Mouse (Mus musculus): ENCODE data around the gene Gnb3. TPM values are rescaled to one million over a fixed set of nuclear protein-coding genes. Genes with fewer than 3 reads are reported as not detected.
"Not testable (repeated sequence)": the region's sequence is repeated elsewhere in the genome, so short reads cannot be mapped to it uniquely, and the experiment has no call there.

Gnb3 gene
- polyA plus RNA-seq, 1 experiment: 0.84 TPM

- H3K4me3 ChIP-seq (replicated peaks; ENCODE audit: insufficient read depth, low read depth, low read length): no peak overlapping the region
- H3K27me3 ChIP-seq (ENCODE audit: control insufficient read depth, insufficient read depth, low read length): no peaks in the 10 kb centered on the region
- H3K27ac ChIP-seq (ENCODE audit: insufficient read depth, low read length): no peak overlapping the region
- no peak for DNase-seq
- no peaks in the 10 kb centered on the region for H3K4me1 ChIP-seq (ENCODE audit: control insufficient read depth, insufficient read depth, low read length)
- WGBS: 90% methylated on average over 8 of the region's 8 CpGs
- TF ChIP-seq CTCF (IDR thresholded peaks at IDR 0.05; ENCODE audit: borderline replicate concordance, insufficient read depth, low read depth, low read length): no peak
- TF ChIP-seq POLR2A (IDR thresholded peaks at IDR 0.05; ENCODE audit: borderline replicate concordance, insufficient read depth, low read length): no peak
These were observed 8.4 kb downstream of the Gnb3 start for GRCm38 (mm10) chr6:124831649-124832048.

- not testable (repeated sequence) for H3K27ac ChIP-seq (ENCODE audit: insufficient read depth, low read length); H3K4me1 ChIP-seq (ENCODE audit: control insufficient read depth, insufficient read depth, low read length); DNase-seq; H3K27me3 ChIP-seq (ENCODE audit: control insufficient read depth, insufficient read depth, low read length); H3K4me3 ChIP-seq (replicated peaks; ENCODE audit: insufficient read depth, low read depth, low read length)
- 88% methylated on average over 4 of the region's 4 CpGs for WGBS
These were observed 8.9 kb downstream of the Gnb3 start for GRCm38 (mm10) chr6:124831199-124831598.

- under 1% methylated on average over 38 of the region's 38 CpGs for WGBS
- Histone ChIP-seq H3K4me1 (ENCODE audit: control insufficient read depth, insufficient read depth, low read length) (no peaks in the 10 kb centered on the region), H3K27ac (ENCODE audit: insufficient read depth, low read length) (peak overlapping the region; percentile 6; the same call in 1 of the 2 replicates), H3K4me3 (replicated peaks; ENCODE audit: insufficient read depth, low read depth, low read length) (peak overlapping the region; percentile 58), H3K27me3 (ENCODE audit: control insufficient read depth, insufficient read depth, low read length) (no peaks in the 10 kb centered on the region)
- no peak for TF ChIP-seq CTCF (IDR thresholded peaks at IDR 0.05; ENCODE audit: borderline replicate concordance, insufficient read depth, low read depth, low read length)
- TF ChIP-seq POLR2A (IDR thresholded peaks at IDR 0.05; ENCODE audit: borderline replicate concordance, insufficient read depth, low read length): 0 out of 2 replicates have a peak, but pooled peaks have one; percentile 29
- peak; percentile 92 to 97 for DNase-seq
These were observed 10.0 kb downstream of the Gnb3 start for GRCm38 (mm10) chr6:124829799-124830700.

- Histone ChIP-seq H3K27me3 (ENCODE audit: control insufficient read depth, insufficient read depth, low read length) (no peaks in the 10 kb centered on the region), H3K27ac (ENCODE audit: insufficient read depth, low read length) (peak within 1 kb of the TSS; percentile 79), H3K4me3 (replicated peaks; ENCODE audit: insufficient read depth, low read depth, low read length) (peak within 1 kb of the TSS; percentile 85), H3K4me1 (ENCODE audit: control insufficient read depth, insufficient read depth, low read length) (no peaks in the 10 kb centered on the region)
- TF ChIP-seq CTCF (IDR thresholded peaks at IDR 0.05; ENCODE audit: borderline replicate concordance, insufficient read depth, low read depth, low read length) (no peak), POLR2A (IDR thresholded peaks at IDR 0.05; ENCODE audit: borderline replicate concordance, insufficient read depth, low read length) (peak; percentile 86)
- WGBS: under 1% methylated on average over 55 of the region's 55 CpGs
- DNase-seq: peak; percentile 99 to 100
These were observed 10.9 kb downstream of the Gnb3 start, which contains the start of the genes Usp5 and Cdca3 for GRCm38 (mm10) chr6:124828868-124829798. Usp5 (minus strand) TSS chr6:124829484. Cdca3 (plus strand) TSS chr6:124829547.

GRCm38 (mm10) chr6:124828101-124828592 lies 11.9 kb downstream of the Gnb3 start:
- no peak overlapping the region; the same call in 1 of the 2 replicates for H3K27ac ChIP-seq (ENCODE audit: insufficient read depth, low read length)
- no peaks in the 10 kb centered on the region for H3K27me3 ChIP-seq (ENCODE audit: control insufficient read depth, insufficient read depth, low read length)
- TF ChIP-seq CTCF (IDR thresholded peaks at IDR 0.05; ENCODE audit: borderline replicate concordance, insufficient read depth, low read depth, low read length) (no peak), POLR2A (IDR thresholded peaks at IDR 0.05; ENCODE audit: borderline replicate concordance, insufficient read depth, low read length) (no peak)
- 15% methylated on average over 10 of the region's 10 CpGs for WGBS
- H3K4me3 ChIP-seq (replicated peaks; ENCODE audit: insufficient read depth, low read depth, low read length): peak overlapping the region; percentile 66
- DNase-seq: peak; percentile 49 to 51
- no peaks in the 10 kb centered on the region for H3K4me1 ChIP-seq (ENCODE audit: control insufficient read depth, insufficient read depth, low read length)

GRCm38 (mm10) chr6:124822049-124822448 lies 18.0 kb downstream of the Gnb3 start:
- Histone ChIP-seq H3K4me1 (ENCODE audit: control insufficient read depth, insufficient read depth, low read length) (no peaks in the 10 kb centered on the region), H3K27me3 (ENCODE audit: control insufficient read depth, insufficient read depth, low read length) (no peaks in the 10 kb centered on the region), H3K4me3 (replicated peaks; ENCODE audit: insufficient read depth, low read depth, low read length) (no peak overlapping the region), H3K27ac (ENCODE audit: insufficient read depth, low read length) (no peak overlapping the region)
- WGBS: 98% methylated on average over 4 of the region's 4 CpGs
- no peak for TF ChIP-seq CTCF (IDR thresholded peaks at IDR 0.05; ENCODE audit: borderline replicate concordance, insufficient read depth, low read depth, low read length)
- no peak for TF ChIP-seq POLR2A (IDR thresholded peaks at IDR 0.05; ENCODE audit: borderline replicate concordance, insufficient read depth, low read length)
- no peak for DNase-seq

- no peak for DNase-seq
- WGBS: 93% methylated on average over 5 of the region's 5 CpGs
- no peak for TF ChIP-seq POLR2A (IDR thresholded peaks at IDR 0.05; ENCODE audit: borderline replicate concordance, insufficient read depth, low read length)
- TF ChIP-seq CTCF (IDR thresholded peaks at IDR 0.05; ENCODE audit: borderline replicate concordance, insufficient read depth, low read depth, low read length): no peak
These were observed 19.2 kb downstream of the Gnb3 start for GRCm38 (mm10) chr6:124820891-124821290.

More at GRCm38 (mm10) chr6:124820891-124821290, 19.2 kb downstream of the Gnb3 start:
- Histone ChIP-seq H3K27ac (ENCODE audit: insufficient read depth, low read length) (no peak overlapping the region), H3K27me3 (ENCODE audit: control insufficient read depth, insufficient read depth, low read length) (no peaks in the 10 kb centered on the region), H3K4me1 (ENCODE audit: control insufficient read depth, insufficient read depth, low read length) (no peaks in the 10 kb centered on the region), H3K4me3 (replicated peaks; ENCODE audit: insufficient read depth, low read depth, low read length) (no peak overlapping the region)
